Mouse (Mus musculus) heart, postnatal 25 days (tissue): ENCODE measurements around the gene Tsga13. TPM values are rescaled to one million over a fixed set of nuclear protein-coding genes. Genes with fewer than 3 reads are reported as not detected.

Source experiments
- DNase-seq: peaks from one replicate; pipeline ENCODE4 v3.0.0; 2022; ENCODE audit warnings: low spot score
- intact Hi-C: fragments of 180-260 bp; cut with DNase I; formaldehyde crosslinking; loops from one replicate; pipeline ENCODE4 v1.15.1; 2025
- total RNA-seq, 2 experiments: library from RNA; stranded (reverse); gene quantifications; 2 replicates each; pipeline ENCODE4 v1.2.3; 2021

Tsga13 gene
- total RNA-seq, result not detected

GRCm38 (mm10) chr6:30915473-30915872, at the start of gene Tsga13:
Gene Tsga13, minus strand, starts transcription at chr6:30915573.
- DNase-seq, result no peak
- intact Hi-C loops, result no loop called here

- no peak for DNase-seq
Measured at GRCm38 (mm10) chr6:30958736-30959540, 43.6 kb upstream of the Tsga13 start, which contains the start of gene Klf14. Gene Klf14, minus strand, starts transcription at chr6:30959078.

GRCm38 (mm10) chr6:30957784-30958735, 42.7 kb upstream of the Tsga13 start:
- intact Hi-C loops, result no loop called here
- no peak for DNase-seq

More at GRCm38 (mm10) chr6:30958736-30959540, 43.6 kb upstream of the Tsga13 start, which contains the start of gene Klf14:
- intact Hi-C loops, result no loop called here

GRCm38 (mm10) chr6:30939264-30939663, 23.9 kb upstream of the Tsga13 start:
- no peak for DNase-seq
- intact Hi-C loops, result no loop called here

GRCm38 (mm10) chr6:30922821-30923220, 7.4 kb upstream of the Tsga13 start:
- intact Hi-C loops, result loop anchor here (10.0 kb wide), 1 partner anchor 388 kb away; no protein-coding TSS in a partner anchor

GRCm38 (mm10) chr6:30921826-30922225, 6.5 kb upstream of the Tsga13 start:
- DNase-seq, result no peak
- intact Hi-C loops, result loop anchor here (10.0 kb wide), 1 partner anchor 387 kb away; no protein-coding TSS in a partner anchor

More at GRCm38 (mm10) chr6:30922821-30923220, 7.4 kb upstream of the Tsga13 start:
- DNase-seq, result no peak

GRCm38 (mm10) chr6:30920834-30921675, 5.7 kb upstream of the Tsga13 start:
- no peak for DNase-seq
- intact Hi-C loops, result loop anchor here (10.0 kb wide), 1 partner anchor 386 kb away; no protein-coding TSS in a partner anchor

GRCm38 (mm10) chr6:30907970-30908369, 7.4 kb downstream of the Tsga13 start:
- DNase-seq, result no peak
- intact Hi-C loops, result no loop called here

GRCm38 (mm10) chr6:30904911-30905310, 10.5 kb downstream of the Tsga13 start:
- intact Hi-C loops, result no loop called here
- DNase-seq, result no peak

GRCm38 (mm10) chr6:30904033-30904432, 11.3 kb downstream of the Tsga13 start:
- no peak for DNase-seq
- intact Hi-C loops, result no loop called here

GRCm38 (mm10) chr6:30897520-30897919, 17.9 kb downstream of the Tsga13 start:
- intact Hi-C loops, result no loop called here
- no peak for DNase-seq

GRCm38 (mm10) chr6:30896986-30897327, 18.4 kb downstream of the Tsga13 start:
- intact Hi-C loops, result no loop called here

GRCm38 (mm10) chr6:30896195-30896985, 19.0 kb downstream of the Tsga13 start, which contains the start of gene Copg2:
Gene Copg2, minus strand, starts transcription at chr6:30896794.
- intact Hi-C loops, result no loop called here
- DNase-seq, result peak; percentile 91

More at GRCm38 (mm10) chr6:30896986-30897327, 18.4 kb downstream of the Tsga13 start:
- no peak for DNase-seq

GRCm38 (mm10) chr6:30895819-30896194, 19.6 kb downstream of the Tsga13 start:
- intact Hi-C loops, result no loop called here
- DNase-seq, result no peak

GRCm38 (mm10) chr6:30893081-30893480, 22.3 kb downstream of the Tsga13 start:
- no peak for DNase-seq
- intact Hi-C loops, result no loop called here

- intact Hi-C loops, result no loop called here
- no peak for DNase-seq
Measured at GRCm38 (mm10) chr6:30891761-30892160, 23.6 kb downstream of the Tsga13 start.

GRCm38 (mm10) chr6:30884856-30885255, 30.5 kb downstream of the Tsga13 start:
- intact Hi-C loops, result no loop called here
- no peak for DNase-seq

- no peak for DNase-seq
Measured at GRCm38 (mm10) chr6:30883491-30883890, 31.9 kb downstream of the Tsga13 start.

GRCm38 (mm10) chr6:30876661-30877060, 38.7 kb downstream of the Tsga13 start:
- intact Hi-C loops, result no loop called here
- no peak for DNase-seq

More at GRCm38 (mm10) chr6:30883491-30883890, 31.9 kb downstream of the Tsga13 start:
- intact Hi-C loops, result no loop called here
